Mouse (Mus musculus): ENCODE results near the gene Krtap1-3. TPM values are rescaled to one million over a fixed set of nuclear protein-coding genes. Genes with fewer than 3 reads are reported as not detected.

Gene Krtap1-3
- polyA plus RNA-seq, 1 experiment from 2014 or later, result not detected

DNA sequence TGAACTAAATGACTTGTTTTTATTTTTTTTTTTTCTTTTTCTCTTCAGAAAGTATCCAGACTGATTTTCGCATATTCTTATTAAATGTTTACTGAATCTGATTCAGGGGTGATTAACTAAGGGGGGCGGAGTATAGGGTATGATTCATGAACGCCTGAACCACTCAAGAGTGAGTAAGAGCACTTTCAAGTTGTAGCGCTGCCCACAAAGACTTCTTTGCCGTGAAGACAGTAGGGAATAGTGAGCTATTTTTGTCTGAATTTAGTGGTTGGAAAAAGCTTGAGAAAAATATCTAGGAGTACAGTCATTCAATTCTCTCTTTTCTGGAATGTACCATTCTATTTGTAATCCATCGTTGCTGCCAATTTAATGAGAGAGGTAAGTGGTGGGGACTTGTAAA is 9.6 kb downstream of the Krtap1-3 start:
- Histone ChIP-seq H3K79me2 (ENCODE audit: inconsistent target) (no peaks in the 10 kb centered on the region), H3K36me3 (ENCODE audit: inconsistent target) (no peaks in the 10 kb centered on the region), H3K4me3 (ENCODE audit: inconsistent target) (no peak overlapping the region), H3K27ac (no peak overlapping the region)
- WGBS (ENCODE audit: missing documents), result 90% methylated on average over 5 of the region's 6 CpGs

DNA sequence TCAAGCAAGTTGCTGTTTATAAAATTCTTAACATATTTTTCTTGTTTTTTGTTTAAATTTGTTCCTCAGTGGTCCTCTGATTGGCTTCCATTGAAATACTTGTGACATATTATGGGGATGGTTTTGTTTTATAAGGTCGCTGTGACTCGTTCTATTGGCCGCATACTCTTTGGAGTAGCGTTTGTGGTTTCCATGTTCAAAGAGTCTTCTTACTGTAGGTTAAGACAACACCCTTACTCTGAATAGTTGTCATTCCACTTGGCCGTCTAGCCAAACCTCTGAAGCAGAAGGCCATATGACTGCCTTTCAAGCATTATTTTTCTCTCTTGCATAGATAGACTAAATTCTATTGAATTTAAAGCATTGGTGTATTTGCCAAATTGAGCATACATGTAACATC is 10.1 kb downstream of the Krtap1-3 start:
- 89% methylated on average over 5 of the region's 5 CpGs for WGBS (ENCODE audit: missing documents)
- Histone ChIP-seq H3K79me2 (ENCODE audit: inconsistent target) (no peaks in the 10 kb centered on the region), H3K36me3 (ENCODE audit: inconsistent target) (no peaks in the 10 kb centered on the region), H3K27ac (no peak overlapping the region), H3K4me3 (ENCODE audit: inconsistent target) (no peak overlapping the region)

DNA sequence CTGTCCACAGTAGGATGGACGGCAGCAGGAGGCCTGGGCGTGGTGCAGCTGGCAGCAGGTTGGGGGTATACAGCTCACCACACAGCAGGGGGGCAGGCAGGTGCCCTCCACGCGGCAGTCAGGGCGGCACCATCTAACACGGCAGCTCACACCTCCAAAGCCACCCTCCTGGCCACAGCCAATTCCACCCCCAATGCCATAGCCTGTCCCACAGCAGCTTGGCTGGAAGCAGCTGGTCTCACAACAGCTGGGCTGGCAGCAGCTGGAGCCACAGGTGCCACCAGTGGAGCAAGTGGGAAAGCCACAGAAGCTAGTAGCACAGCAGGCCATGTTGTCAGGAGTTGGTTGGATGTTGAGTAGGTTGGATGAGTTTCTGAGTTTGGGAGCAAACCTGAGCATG is 10.5 kb downstream of the Krtap1-3 start, which contains the start of gene Krtap1-5:
TSS of gene Krtap1-5 (minus strand) at position 381 of the 400 bp plus-strand sequence.
- WGBS (ENCODE audit: missing documents), result 84% methylated on average over 6 of the region's 6 CpGs

DNA sequence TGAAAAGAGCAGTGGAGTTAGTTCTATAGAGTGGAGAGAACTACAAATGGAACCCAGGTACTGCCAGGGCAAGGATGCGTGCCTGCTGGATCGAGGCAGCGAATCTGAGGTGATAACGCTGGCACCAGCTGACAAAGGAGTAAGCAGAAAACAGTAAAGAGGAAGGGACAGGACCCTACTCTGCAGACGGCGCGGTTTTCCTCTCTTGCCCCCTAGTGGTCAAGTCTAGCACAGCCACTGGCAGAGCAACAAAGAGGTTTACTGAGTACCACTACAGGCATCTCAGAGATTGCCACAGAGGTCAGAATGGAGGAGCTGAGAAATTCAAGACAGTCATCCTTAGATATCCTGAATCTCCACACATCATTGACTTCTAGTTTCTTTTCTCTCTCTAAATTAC is 17.0 kb downstream of the Krtap1-3 start:
- Histone ChIP-seq H3K79me2 (ENCODE audit: inconsistent target) (no peaks in the 10 kb centered on the region), H3K27ac (no peak overlapping the region), H3K36me3 (ENCODE audit: inconsistent target) (no peaks in the 10 kb centered on the region), H3K4me3 (ENCODE audit: inconsistent target) (no peak overlapping the region)
- WGBS (ENCODE audit: missing documents), result 2% methylated on average over 7 of the region's 7 CpGs

More for the DNA sequence above, 10.5 kb downstream of the Krtap1-3 start, which contains the start of gene Krtap1-5:
- Histone ChIP-seq H3K36me3 (ENCODE audit: inconsistent target) (no peaks in the 10 kb centered on the region), H3K4me3 (ENCODE audit: inconsistent target) (no peak within 1 kb of the TSS), H3K79me2 (ENCODE audit: inconsistent target) (no peaks in the 10 kb centered on the region), H3K27ac (no peak within 1 kb of the TSS)

DNA sequence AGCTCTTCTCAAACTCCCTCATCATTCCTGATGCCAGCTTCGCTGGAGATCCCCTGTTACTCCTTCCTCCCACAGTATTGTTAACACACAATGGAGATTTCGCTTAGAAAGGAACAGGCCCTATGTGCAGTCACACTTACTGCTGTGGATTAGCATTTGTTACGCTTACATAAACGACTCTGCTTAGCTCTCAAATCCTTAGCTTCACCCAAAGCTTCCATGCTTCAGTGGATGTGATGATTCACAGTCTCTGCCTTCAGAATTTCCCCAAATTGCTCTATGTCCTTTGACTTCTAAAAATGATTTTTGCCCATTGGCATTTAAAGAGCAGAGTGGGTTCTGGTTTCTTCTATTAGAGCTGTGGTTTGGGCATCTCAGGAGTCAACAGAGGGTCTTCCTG is 18.0 kb downstream of the Krtap1-3 start:
- Histone ChIP-seq H3K4me3 (ENCODE audit: inconsistent target) (no peak overlapping the region), H3K27ac (no peak overlapping the region), H3K79me2 (ENCODE audit: inconsistent target) (no peaks in the 10 kb centered on the region), H3K36me3 (ENCODE audit: inconsistent target) (no peaks in the 10 kb centered on the region)
- WGBS (ENCODE audit: missing documents), result 73% methylated on average over 4 of the region's 4 CpGs

DNA sequence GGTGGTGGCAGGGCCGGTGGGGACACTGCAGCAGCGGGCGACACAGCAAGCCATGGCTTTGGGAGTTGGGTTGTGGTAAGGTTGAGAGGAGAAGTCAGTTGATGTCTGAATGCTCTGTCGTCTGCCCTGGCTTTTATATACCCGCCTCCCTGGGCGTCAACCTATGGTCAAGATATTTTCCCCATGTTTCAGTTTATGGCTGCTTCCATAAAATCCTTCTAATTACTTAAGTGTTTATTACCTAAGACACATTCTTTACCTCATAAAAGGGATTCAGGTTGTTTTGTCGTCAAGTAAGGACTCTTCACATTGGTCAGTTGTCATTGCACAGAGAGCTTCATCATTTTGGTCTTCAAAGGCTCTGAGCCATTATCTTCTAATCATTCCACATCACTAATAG is 24.6 kb downstream of the Krtap1-3 start, which contains the start of gene Krtap3-1:
TSS of gene Krtap3-1 (minus strand) at position 101 of the 400 bp plus-strand sequence.
- Histone ChIP-seq H3K36me3 (ENCODE audit: inconsistent target) (no peaks in the 10 kb centered on the region), H3K79me2 (ENCODE audit: inconsistent target) (no peaks in the 10 kb centered on the region), H3K4me3 (ENCODE audit: inconsistent target) (no peak within 1 kb of the TSS), H3K27ac (no peak within 1 kb of the TSS)
- 84% methylated on average over 7 of the region's 7 CpGs for WGBS (ENCODE audit: missing documents)

DNA sequence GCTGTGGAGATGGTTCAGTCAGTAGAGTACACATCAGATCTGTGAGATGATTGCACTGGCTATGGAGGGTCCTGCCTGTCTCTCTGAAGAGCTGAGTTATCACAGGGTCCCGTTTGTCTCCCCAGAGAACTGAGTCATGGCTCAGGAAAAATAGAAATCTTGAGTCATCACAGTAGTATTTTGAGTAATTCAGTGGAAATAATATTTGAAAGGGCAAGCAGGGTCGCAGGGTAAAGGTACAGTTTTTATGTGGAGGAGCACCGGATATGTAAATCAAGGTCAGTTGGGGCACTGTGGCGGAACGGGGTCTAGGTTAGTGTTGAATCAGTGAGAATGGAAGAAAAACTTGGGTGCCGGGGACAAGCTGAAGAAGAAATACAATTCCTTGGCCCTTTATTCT is 28.6 kb downstream of the Krtap1-3 start:
- Histone ChIP-seq H3K36me3 (ENCODE audit: inconsistent target) (no peaks in the 10 kb centered on the region), H3K79me2 (ENCODE audit: inconsistent target) (no peaks in the 10 kb centered on the region), H3K27ac (no peak overlapping the region), H3K4me3 (ENCODE audit: inconsistent target) (no peak overlapping the region)
- WGBS (ENCODE audit: missing documents), result 81% methylated on average over 6 of the region's 6 CpGs

DNA sequence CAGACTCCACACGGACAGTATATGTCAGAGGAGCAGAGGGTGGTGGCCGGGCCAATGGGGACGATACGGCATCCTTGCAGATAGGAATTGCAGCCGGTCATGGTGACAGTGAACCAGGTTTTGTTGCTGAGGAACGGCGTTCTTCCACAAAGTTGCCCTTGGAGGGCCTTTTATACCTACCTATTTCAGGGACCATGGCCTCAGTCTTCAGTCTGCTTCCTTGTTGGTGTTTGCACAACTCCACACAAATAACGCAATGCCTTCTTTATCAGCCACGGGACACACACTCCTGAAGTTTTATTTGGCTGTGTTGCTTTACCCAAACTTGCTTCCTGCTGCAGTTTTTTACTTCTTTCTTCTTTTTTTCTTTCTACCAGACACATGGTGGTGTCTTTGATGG is 31.8 kb downstream of the Krtap1-3 start, which contains the start of gene Gm11939:
TSS of gene Gm11939 (minus strand) at position 101 of the 400 bp plus-strand sequence.
- H3K27ac ChIP-seq, result no peak within 1 kb of the TSS
- H3K4me3 ChIP-seq (ENCODE audit: inconsistent target), result no peak within 1 kb of the TSS
- WGBS (ENCODE audit: missing documents), result 94% methylated on average over 9 of the region's 9 CpGs
- H3K36me3 ChIP-seq (ENCODE audit: inconsistent target), result no peaks in the 10 kb centered on the region
- no peaks in the 10 kb centered on the region for H3K79me2 ChIP-seq (ENCODE audit: inconsistent target)

DNA sequence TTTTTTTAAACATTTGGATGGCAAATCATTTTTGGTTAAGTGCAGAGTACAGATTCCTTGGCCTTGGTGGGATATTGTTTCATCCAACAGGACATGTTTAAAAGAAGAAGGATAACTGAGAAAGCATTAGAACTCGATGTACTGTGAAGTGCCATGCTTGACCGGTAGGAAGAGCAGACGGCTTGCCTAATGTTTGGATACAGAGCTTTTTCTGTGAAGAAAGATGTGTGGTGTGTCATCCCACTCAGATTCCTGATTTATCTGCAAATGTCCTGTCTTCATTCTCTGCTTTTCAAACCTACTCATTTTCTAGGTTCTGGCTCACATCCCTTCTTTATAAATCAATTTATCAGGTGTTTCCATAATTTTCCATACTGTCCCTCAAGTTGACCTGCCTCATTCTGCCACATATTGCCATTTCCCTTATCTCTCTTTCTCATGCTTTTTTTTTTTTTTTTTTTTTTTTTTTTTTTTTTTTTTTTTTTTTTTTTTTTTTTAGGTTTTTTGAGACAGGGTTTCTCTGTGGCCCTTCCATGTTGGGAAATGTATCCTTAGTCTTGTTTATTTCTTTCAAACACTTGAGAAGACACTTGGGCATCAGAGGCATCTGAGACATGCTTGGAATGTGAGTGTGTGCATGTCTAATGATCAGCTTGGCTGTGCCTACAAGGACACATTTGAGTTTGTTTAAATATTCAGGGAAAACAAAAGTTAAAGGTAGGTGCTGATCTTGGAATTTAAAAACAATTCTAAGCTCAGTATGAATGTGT is 33.0 kb downstream of the Krtap1-3 start:
- Histone ChIP-seq H3K36me3 (ENCODE audit: inconsistent target) (no peaks in the 10 kb centered on the region), H3K4me3 (ENCODE audit: inconsistent target) (no peak overlapping the region), H3K79me2 (ENCODE audit: inconsistent target) (no peaks in the 10 kb centered on the region), H3K27ac (no peak overlapping the region)
- 78% methylated on average over 3 of the region's 3 CpGs for WGBS (ENCODE audit: missing documents)

DNA sequence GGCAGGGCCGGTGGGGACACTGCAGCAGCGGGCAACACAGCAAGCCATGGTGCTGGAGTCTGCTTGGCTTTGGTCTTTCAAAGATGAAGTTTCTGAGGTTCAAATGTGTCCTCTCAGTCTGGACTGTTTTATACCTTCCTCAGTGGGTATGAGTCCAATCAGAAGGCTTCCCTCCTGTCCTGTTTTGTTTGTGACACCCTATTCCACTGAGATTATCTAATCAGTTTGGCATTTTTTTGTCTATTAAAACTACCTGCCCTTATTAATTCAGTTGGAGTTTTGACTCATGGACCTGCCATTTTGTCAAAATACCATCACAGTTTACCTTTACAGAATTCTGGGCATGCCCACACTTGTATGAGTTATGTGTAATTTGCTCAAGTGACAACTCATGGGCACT is 34.4 kb downstream of the Krtap1-3 start, which contains the start of gene Krtap3-2:
TSS of gene Krtap3-2 (minus strand) at position 101 of the 400 bp plus-strand sequence.
- H3K79me2 ChIP-seq (ENCODE audit: inconsistent target), result no peaks in the 10 kb centered on the region
- no peaks in the 10 kb centered on the region for H3K36me3 ChIP-seq (ENCODE audit: inconsistent target)
- H3K27ac ChIP-seq, result no peak within 1 kb of the TSS
- H3K4me3 ChIP-seq (ENCODE audit: inconsistent target), result no peak within 1 kb of the TSS
- 50% methylated on average over 2 of the region's 2 CpGs for WGBS (ENCODE audit: missing documents)

DNA sequence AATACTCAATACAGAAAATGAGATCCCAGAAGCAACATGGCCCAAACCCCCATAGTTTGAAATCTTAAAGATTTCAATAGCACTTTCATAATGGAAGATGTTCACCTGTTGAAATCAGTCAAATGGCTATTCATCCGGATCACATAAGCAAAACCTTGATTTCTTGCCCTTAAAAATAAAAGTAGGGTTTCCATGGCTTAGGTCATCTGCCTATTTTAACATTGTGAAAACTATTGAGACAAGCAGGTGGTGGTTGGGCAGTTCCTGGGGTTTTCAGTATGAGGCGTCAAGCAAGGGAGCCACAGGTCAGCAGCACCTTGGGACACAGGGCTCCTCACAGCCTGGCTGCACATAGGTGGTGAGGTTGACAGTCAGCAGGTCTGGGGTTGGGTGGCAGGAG is 34.9 kb downstream of the Krtap1-3 start:
- H3K4me3 ChIP-seq (ENCODE audit: inconsistent target), result no peak overlapping the region
- no peaks in the 10 kb centered on the region for H3K36me3 ChIP-seq (ENCODE audit: inconsistent target)
- WGBS (ENCODE audit: missing documents), result 70% methylated on average over 2 of the region's 2 CpGs
- no peak overlapping the region for H3K27ac ChIP-seq
- no peaks in the 10 kb centered on the region for H3K79me2 ChIP-seq (ENCODE audit: inconsistent target)

DNA sequence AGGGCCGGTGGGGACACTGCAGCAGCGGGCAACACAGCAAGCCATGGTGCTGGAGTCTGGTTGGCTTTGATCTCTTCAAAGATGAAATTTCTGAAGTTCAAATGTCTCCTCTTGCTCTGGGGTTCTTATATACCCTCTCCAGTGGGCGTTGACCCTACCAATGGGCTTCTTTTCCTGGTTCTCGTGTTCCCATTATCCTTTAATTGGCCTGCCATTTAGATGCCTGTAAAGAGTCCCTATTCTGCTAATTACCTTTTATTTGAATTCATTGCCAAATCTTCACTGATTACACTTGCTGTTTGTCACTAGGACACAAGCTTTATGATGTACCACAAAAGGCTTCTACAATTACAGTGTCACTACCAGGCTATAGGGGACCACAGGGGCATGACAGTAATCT is 40.4 kb downstream of the Krtap1-3 start, which contains the start of gene Krtap3-3:
TSS of gene Krtap3-3 (minus strand) at position 101 of the 400 bp plus-strand sequence.
- H3K27ac ChIP-seq, result no peak within 1 kb of the TSS
- no peaks in the 10 kb centered on the region for H3K36me3 ChIP-seq (ENCODE audit: inconsistent target)
- no peak within 1 kb of the TSS for H3K4me3 ChIP-seq (ENCODE audit: inconsistent target)
- H3K79me2 ChIP-seq (ENCODE audit: inconsistent target), result no peaks in the 10 kb centered on the region
- 69% methylated on average over 4 of the region's 4 CpGs for WGBS (ENCODE audit: missing documents)

DNA sequence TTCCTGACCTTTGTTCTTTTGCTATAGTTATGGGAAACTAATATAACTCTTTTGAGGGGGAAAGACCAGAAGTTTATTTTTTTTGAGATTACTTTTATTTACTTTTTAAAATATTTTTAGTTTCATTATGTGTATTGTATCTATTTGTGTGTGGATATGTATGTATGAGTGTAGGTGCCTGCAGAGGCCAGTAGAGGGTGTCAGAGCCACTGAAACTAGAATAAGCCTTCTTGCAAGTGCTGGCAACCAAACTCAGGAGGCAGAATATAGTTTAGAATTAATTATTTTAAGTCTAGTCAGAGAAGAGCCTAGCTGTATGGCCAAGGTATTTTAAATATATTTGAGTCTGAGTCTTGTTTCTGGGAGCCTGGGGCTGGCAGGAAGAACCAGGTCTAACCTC is 43.2 kb downstream of the Krtap1-3 start:
- Histone ChIP-seq H3K27ac (no peak overlapping the region), H3K79me2 (ENCODE audit: inconsistent target) (no peaks in the 10 kb centered on the region), H3K4me3 (ENCODE audit: inconsistent target) (no peak overlapping the region), H3K36me3 (ENCODE audit: inconsistent target) (no peaks in the 10 kb centered on the region)

Data from macrophage (primary cell).